14 mouse cellular contexts compared by ENCODE assay signal in the genomic region with DNA sequence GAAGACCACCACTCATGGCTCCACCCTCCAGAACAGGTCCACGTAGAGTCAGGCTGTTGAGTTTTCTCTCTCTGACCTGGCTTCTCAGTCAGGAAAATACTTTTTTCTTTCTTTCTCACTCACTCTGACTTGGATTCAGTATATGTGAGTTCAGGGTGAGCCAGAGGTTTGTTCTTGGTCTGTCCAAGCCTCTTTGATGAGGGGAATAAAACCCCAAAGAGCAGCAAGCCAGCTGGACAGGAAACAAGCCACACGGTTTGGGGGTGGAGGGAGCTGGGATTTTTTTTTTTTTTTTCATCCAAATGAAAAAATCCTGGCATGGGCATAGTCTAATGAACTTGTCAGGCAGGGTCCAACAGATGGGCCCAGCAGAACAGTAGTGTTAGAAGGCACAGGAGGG.
DNase-seq lines count a peak whose midpoint lies in the region; ATAC-seq and TF ChIP-seq lines count a peak whose summit lies in the region.
"Had no signal": no experiment of that assay in that cellular context is flagged by ENCODE, and none has a peak within 500 bp of the region (broad histone marks: within the 10 kb centered on the region; RNA-seq: fewer than 3 reads in every experiment).

No protein-coding gene starts in this region.

- H3K4me3 ChIP-seq in lung, embryonic 14.5 days (ENCODE audit: low read depth, low read length): no peak overlapping the region
- H3K4me3 ChIP-seq in hindbrain, embryonic 15.5 days: no peak overlapping the region
- no peak overlapping the region for H3K4me3 ChIP-seq in neural tube, embryonic 15.5 days (replicated peaks)
- H3K4me3 ChIP-seq: liver, embryonic 12.5 days; midbrain, embryonic 15.5 days had no signal

- DNase-seq in gastrocnemius, postnatal 25 days: peak; percentile 53
- DNase-seq in gastrocnemius, postnatal 10 days: no peak
- no peak for DNase-seq in lung, embryonic 14.5 days
- no peak for DNase-seq in lung, postnatal 4 days
- no peak for DNase-seq in urinary bladder, postnatal 4 days (ENCODE audit: low spot score in 2 of 2)
- DNase-seq: adrenal gland, postnatal 10 days; cerebellum, adult 11 months; layer of hippocampus, adult 9-11 months; spleen, adult 18-20 months had no signal

- ATAC-seq in lung, embryonic 14.5 days (ENCODE audit: insufficient read depth): no peak
- no peak for ATAC-seq in hindbrain, embryonic 15.5 days (ENCODE audit: low FRiP score, low read depth)
- ATAC-seq in neural tube, embryonic 15.5 days (ENCODE audit: low FRiP score): no peak
- no peak for ATAC-seq in megakaryocyte progenitor cell, adult 5-6 weeks (replicated peaks; ENCODE audit: poor library complexity)
- ATAC-seq: liver, embryonic 12.5 days; midbrain, embryonic 15.5 days had no signal

- no peaks in the 10 kb centered on the region for H3K27me3 ChIP-seq in lung, embryonic 14.5 days (ENCODE audit: insufficient read depth, low read length)
- no peaks in the 10 kb centered on the region for H3K27me3 ChIP-seq in hindbrain, embryonic 15.5 days
- H3K27me3 ChIP-seq in neural tube, embryonic 15.5 days (replicated peaks): no peaks in the 10 kb centered on the region
- H3K27me3 ChIP-seq: liver, embryonic 12.5 days; midbrain, embryonic 15.5 days had no signal

- 0 out of 2 replicates have a peak overlapping the region, but pooled peaks have one; percentile 3 for H3K9ac ChIP-seq in lung, embryonic 14.5 days
- H3K9ac ChIP-seq in hindbrain, embryonic 15.5 days: no peak overlapping the region
- no peak overlapping the region for H3K9ac ChIP-seq in neural tube, embryonic 15.5 days (replicated peaks)
- H3K9ac ChIP-seq: liver, embryonic 12.5 days; midbrain, embryonic 15.5 days had no signal

- peaks cover 14% of the 10 kb centered on the region; the same call in 1 of the 2 replicates for H3K36me3 ChIP-seq in lung, embryonic 14.5 days (ENCODE audit: insufficient read depth)
- no peaks in the 10 kb centered on the region for H3K36me3 ChIP-seq in hindbrain, embryonic 15.5 days
- peaks cover 4% of the 10 kb centered on the region; the same call in 1 of the 2 replicates for H3K36me3 ChIP-seq in neural tube, embryonic 15.5 days
- H3K36me3 ChIP-seq: midbrain, embryonic 15.5 days had no signal

- H3K9me3 ChIP-seq in lung, embryonic 14.5 days (ENCODE audit: low read depth, low read length): no peaks in the 10 kb centered on the region
- no peaks in the 10 kb centered on the region for H3K9me3 ChIP-seq in hindbrain, embryonic 15.5 days
- H3K9me3 ChIP-seq in neural tube, embryonic 15.5 days (replicated peaks): no peaks in the 10 kb centered on the region
- H3K9me3 ChIP-seq: liver, embryonic 12.5 days; midbrain, embryonic 15.5 days had no signal

- H3K4me1 ChIP-seq in lung, embryonic 14.5 days (ENCODE audit: insufficient read depth): no peaks in the 10 kb centered on the region
- peaks cover 13% of the 10 kb centered on the region for H3K4me1 ChIP-seq in hindbrain, embryonic 15.5 days (replicated peaks)
- peaks cover 28% of the 10 kb centered on the region for H3K4me1 ChIP-seq in neural tube, embryonic 15.5 days

- no peak overlapping the region for H3K4me2 ChIP-seq in lung, embryonic 14.5 days
- H3K4me2 ChIP-seq in hindbrain, embryonic 15.5 days: no peak overlapping the region
- no peak overlapping the region for H3K4me2 ChIP-seq in neural tube, embryonic 15.5 days
- H3K4me2 ChIP-seq: liver, embryonic 12.5 days; midbrain, embryonic 15.5 days had no signal

- 21% methylated on average over 2 of the region's 2 CpGs for WGBS in lung, embryonic 14.5 days
- 57% methylated on average over 2 of the region's 2 CpGs for WGBS in hindbrain, embryonic 15.5 days
- 51% methylated on average over 2 of the region's 2 CpGs for WGBS in neural tube, embryonic 15.5 days

- TF ChIP-seq CTCF in lung, embryonic 14.5 days (IDR thresholded peaks at IDR 0.05; ENCODE audit: low read depth): no peak

- H3K27ac ChIP-seq in lung, embryonic 14.5 days (ENCODE audit: low read depth): peak overlapping the region; percentile 56; the same call in 1 of the 2 replicates
- peak overlapping the region; percentile 55 for H3K27ac ChIP-seq in hindbrain, embryonic 15.5 days (replicated peaks)
- H3K27ac ChIP-seq in neural tube, embryonic 15.5 days (replicated peaks): peak overlapping the region; percentile 48
- H3K27ac ChIP-seq: liver, embryonic 12.5 days; midbrain, embryonic 15.5 days had no signal
